Mouse (Mus musculus) adrenal gland, postnatal 10 days (tissue): Measurements from ENCODE around the gene Hoxa13. TPM values are rescaled to one million over a fixed set of nuclear protein-coding genes. Genes with fewer than 3 reads are reported as not detected.

ENCODE experiments used
- DNase-seq: peaks from one replicate; pipeline ENCODE4 v3.0.0; 2021; ENCODE audit warnings: mixed read lengths
- total RNA-seq, 2 experiments: library from RNA; stranded (reverse); gene quantifications; 2 replicates each; pipeline ENCODE4 v1.2.3; 2021

Hoxa13 gene
- total RNA-seq, 2 experiments from 2014 or later: not detected

- no peak for DNase-seq
Observed at GRCm38 (mm10) chr6:52237346-52238154, 23.1 kb downstream of the Hoxa13 start.

GRCm38 (mm10) chr6:52236806-52237205 lies 23.9 kb downstream of the Hoxa13 start:
- DNase-seq: no peak

- DNase-seq: no peak
Observed at GRCm38 (mm10) chr6:52235866-52236265, 24.8 kb downstream of the Hoxa13 start.

- DNase-seq: no peak
Observed at GRCm38 (mm10) chr6:52235267-52235666, 25.4 kb downstream of the Hoxa13 start.

- no peak for DNase-seq
Observed at GRCm38 (mm10) chr6:52234428-52235140, 26.1 kb downstream of the Hoxa13 start.

- no peak for DNase-seq
Observed at GRCm38 (mm10) chr6:52233546-52234427, 26.9 kb downstream of the Hoxa13 start.

GRCm38 (mm10) chr6:52232984-52233545 lies 27.6 kb downstream of the Hoxa13 start:
- DNase-seq: no peak

- DNase-seq: no peak
Observed at GRCm38 (mm10) chr6:52232568-52232965, 28.1 kb downstream of the Hoxa13 start.

GRCm38 (mm10) chr6:52231885-52232567 lies 28.7 kb downstream of the Hoxa13 start:
- no peak for DNase-seq

GRCm38 (mm10) chr6:52230516-52231165 lies 30.0 kb downstream of the Hoxa13 start, which contains the start of gene Hoxa9:
TSS of gene Hoxa9 (minus strand) at chr6:52231089.
- no peak for DNase-seq

- no peak for DNase-seq
Observed at GRCm38 (mm10) chr6:52229558-52230416, 30.9 kb downstream of the Hoxa13 start.

GRCm38 (mm10) chr6:52228475-52229465 lies 31.9 kb downstream of the Hoxa13 start:
- no peak for DNase-seq

- DNase-seq: no peak
Observed at GRCm38 (mm10) chr6:52227470-52228222, 33.0 kb downstream of the Hoxa13 start.

GRCm38 (mm10) chr6:52226569-52227257 lies 34.0 kb downstream of the Hoxa13 start:
- peak; percentile 68 for DNase-seq

GRCm38 (mm10) chr6:52225612-52226568 lies 34.8 kb downstream of the Hoxa13 start:
- peak; percentile 80 for DNase-seq
